Mouse (Mus musculus) activated CD4-positive, CD25-positive, alpha-beta regulatory T cell, adult 4 months (primary cell): ENCODE measurements around the gene Kyat1. TPM values are rescaled to one million over a fixed set of nuclear protein-coding genes. Genes with fewer than 3 reads are reported as not detected.

Source experiments
- ATAC-seq: one replicate; pipeline ENCODE4 v1.8.0; 2017
- polyA plus RNA-seq, 2 experiments: library from polyadenylated mRNA; unstranded; fragments of 100-300 nt; shearing (Covaris generic); gene quantifications; one replicate each; pipeline ENCODE4 v1.2.1; 2017

Gene Kyat1
- polyA plus RNA-seq: 1 to 10 TPM; 7.0 to 7.7 TPM

DNA sequence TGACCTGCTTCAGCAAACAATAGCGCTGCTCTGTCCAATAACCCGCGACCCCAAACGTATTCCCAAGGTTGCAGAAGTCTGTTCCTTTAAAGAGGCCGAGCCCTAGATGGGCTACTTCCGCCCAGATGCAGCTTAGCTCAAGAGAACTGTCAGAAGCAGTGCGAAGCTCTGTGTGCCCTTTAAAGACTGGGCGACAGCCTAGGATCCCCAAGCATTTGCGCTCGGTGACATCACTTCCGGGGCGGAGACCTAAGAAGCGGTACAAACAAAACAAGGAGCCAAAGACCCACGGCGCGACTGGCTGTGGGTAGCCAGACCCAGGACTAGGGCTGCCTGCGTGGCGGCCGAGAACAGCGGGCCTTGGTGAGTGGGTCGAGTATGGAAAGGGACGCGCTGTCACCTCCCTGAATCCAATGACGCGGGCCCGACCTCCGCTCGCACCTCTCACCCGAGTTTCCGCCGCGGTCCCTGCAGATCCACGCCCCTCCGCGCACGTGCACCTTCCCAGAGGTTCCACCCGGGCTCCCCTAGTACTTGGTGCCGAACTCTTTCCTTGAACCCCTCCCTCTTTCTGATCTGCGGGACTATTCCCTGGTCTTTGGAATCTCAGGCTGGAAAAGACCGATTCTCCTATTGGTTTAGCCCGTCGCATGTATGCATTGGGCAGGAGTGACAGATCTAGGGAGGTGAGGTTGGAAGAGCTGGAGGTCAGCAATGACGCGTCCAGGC is at the start of gene Kyat1:
Kyat1 (minus strand) TSS at position 219 of the 729 bp plus-strand sequence.
- peak; percentile 98 for ATAC-seq

DNA sequence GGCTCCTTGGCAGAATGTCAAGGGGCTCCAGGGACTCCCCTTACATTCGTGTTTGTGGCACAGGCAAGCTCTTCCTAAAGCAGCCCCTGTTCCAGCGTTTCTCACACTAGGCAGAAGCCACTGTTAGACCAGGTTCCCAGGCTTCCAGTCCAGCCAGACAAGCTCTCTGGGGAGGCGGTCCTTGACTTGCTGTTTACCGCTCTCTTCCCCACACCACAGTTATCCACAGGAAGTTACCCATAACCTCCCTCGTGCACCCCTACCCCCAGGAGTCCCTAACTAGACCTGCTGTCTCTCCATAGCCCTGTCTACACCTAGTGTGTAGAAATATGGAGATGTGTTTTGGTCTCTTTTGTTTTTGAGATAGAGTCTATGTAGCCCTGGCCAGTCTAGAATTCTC is 48.2 kb upstream of the Kyat1 start:
- ATAC-seq: peak; percentile 32

DNA sequence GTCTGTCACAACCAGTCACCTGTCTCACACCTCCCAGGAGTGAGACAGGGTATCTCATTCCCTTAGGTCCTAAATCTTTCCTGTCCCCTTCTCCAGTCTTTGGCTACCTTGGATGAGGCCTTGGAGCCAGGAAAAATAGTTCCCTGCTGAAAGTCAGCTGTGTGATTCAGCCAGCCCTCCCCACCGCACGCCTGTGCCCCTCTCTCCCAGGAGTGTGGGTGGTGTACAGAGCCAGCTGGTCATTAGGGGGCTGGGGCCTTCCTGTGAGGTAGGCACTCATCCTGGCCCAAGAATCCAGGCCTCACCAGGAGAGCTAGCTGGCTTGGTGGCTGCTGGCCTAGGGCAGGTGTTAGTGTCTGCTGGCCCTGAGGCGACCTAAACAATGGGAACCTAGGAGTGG is 46.9 kb upstream of the Kyat1 start:
- no peak for ATAC-seq

DNA sequence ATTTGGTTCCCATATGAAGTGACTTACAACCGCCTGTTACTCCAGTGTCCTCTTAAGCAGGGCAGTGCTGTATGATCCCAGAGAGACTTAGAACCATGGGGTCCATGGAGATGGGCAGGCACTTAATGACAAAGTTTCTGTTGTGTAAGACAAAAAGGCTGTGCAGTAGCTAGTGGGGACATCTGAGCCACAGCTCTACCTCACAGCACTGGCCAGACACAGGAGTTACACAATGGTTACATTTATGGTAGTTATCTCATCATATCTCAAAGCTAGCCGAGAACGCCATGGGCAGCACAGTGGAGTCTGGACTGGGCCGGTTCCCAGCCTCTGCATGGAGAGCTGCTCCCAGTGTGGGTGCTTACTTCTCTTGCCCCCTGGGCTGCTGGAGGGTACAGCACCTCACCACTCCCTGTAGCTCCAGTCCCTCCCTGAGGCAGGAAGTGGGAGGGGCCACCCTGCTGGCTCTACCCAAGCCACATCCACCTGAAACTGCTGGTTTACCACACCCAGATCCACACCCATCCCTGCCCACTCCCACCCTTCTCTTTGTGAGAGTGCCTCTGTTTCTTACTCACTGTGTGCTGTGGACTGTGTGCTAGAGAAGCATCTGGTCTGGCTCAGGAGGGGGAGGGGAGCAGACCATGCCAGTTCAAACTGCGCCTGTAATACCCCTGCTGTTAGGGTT is 45.9 kb upstream of the Kyat1 start:
- peak; percentile 90 for ATAC-seq

DNA sequence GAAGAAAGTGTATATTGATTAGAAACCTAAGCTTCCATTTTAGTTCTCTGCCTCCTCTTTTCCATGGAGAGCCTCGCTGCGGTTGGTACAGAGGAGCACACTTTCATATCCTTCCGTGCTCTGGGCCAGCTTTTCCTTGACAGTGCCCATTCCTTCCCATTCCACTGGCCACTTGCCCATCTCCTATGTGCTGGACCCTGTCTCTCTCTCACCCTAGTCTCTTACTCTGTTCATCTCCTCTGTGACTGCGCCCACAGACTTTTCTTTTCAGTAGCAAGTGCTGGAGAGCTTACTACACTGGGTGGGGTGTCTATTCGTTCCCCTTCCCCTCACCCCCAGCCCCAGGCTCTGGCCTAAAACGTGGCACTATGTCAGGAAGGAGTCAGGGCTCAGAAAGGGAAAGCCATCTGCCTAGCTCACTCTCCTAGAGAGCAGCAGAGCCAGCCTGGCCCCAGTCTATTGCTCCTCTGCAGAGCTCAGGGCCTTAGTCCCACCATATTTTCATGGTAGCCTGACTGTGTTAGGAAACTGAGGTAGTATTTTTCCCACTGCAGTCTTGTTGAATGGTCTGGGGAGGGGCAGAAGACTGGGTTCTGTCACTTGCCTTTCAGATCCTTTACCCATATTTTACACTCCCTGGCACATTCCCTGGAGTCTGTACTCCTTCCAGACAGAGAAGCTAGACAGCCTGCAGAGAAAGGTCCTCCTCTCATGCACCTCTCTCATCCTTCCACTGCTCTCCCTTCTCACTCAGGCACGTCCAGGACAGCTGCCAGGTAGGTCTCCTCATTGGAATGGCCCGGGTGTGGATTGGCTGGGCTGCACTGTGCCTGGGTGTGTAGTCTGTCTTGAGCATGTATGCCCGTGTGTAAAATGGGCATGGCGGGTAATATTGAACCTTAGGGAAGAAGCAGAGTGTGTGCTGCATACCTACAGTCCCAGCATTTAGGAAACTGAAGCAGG is 44.8 kb upstream of the Kyat1 start:
- ATAC-seq: no peak

DNA sequence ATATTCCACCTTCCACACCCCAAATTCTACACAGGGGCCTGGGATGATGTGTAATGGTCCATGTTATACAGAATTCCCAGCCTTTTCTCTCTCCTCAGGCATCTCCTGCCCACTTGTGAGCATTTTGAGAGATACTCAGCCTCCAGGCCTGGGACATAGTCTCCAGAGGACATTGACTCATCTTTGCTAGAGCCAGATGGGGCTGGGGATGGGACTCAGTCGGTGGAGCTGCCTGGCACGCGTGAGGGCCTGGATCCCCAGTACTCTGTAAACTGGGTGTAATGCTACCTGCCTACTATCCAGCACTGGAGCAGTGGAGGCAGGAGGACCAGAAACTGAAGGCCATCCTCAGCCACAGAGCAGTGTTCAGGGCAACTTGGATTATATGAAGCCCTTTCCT is 43.5 kb upstream of the Kyat1 start:
- ATAC-seq: no peak

DNA sequence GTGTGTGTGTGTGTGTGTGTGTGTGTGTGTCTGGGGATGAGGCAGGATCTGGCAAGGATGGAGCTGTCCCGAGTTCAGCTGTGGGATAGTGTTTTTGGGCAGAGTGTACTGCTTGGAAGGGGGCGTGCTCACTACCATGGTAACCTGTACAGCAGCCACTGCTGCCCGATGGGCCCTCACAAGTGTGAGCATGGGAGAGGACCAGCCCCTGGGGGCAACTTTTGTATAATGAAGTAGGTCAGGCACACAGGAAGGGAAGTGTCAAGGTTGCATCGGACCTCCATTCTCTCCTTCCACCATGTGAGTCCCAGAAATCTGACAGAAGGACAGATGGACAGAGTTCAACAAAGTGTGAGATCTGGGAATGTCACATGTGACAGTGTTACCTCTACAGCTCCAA is 42.0 kb upstream of the Kyat1 start:
- no peak for ATAC-seq

DNA sequence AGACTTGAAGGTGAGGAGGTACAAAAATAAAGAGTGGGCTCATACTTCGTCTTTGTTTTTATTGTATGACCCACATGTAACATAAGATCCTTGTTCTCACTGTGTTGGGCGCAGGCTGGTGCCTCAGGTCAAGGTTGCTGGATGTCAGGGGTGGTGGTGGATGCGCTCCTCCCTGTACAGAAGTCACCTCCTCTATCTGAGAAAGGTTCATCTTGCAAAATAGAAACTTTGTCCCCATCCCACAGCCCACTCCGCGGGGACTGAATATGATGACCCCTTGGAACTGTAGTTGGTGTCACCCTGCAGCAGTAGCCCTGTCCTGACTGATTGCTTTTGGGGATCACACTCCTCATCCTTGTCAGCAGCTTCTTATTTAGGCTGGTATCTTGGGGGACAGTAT is 41.4 kb upstream of the Kyat1 start:
- ATAC-seq: no peak

DNA sequence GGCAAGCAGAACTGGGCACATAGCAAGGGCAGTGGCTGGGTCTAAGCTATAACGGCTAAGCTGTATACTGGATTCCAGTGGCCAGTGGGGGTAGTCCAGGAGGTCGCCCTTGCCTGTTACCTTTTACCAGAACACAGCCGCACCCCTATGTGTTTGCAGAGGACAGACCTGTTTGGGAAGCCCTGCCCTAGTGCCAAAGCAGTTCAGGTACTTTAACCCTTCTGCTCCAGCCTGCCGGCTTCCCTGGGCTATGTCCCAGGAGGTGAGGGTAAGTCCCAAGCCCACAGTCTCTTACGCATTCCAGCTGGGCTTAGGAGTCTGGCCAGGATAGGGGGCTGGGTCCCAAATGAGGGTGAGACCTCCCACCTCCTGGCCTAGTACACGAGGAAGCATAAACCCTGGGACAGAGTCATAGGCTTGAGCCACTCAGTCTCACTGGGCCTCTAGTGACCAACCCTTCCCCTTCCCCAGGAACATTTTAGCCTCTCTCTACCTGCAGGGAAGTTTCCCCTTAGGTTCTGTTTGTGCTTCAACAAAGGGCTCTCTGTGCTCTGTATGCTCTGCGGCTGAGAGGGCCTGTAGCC is 39.0 kb upstream of the Kyat1 start:
- ATAC-seq: no peak

DNA sequence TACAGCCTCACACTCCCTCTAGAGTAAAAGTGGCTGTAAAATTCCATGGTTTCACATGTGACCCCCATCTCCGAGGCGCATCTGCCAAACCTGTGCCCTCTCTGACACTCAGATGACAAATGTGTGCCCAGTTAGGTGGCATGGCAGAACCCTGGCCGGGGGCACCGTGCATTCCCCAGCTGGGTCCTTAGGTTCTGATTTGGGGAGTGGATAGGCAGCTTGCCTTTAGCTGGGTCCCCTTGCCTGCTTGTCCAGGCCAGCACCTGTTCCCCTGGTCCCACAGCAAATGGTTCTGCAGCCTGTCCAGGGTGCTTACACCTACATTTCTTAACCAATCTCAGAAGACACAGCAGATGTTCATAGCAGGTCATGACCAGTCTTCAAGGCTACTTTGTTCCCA is 37.7 kb upstream of the Kyat1 start:
- no peak for ATAC-seq

DNA sequence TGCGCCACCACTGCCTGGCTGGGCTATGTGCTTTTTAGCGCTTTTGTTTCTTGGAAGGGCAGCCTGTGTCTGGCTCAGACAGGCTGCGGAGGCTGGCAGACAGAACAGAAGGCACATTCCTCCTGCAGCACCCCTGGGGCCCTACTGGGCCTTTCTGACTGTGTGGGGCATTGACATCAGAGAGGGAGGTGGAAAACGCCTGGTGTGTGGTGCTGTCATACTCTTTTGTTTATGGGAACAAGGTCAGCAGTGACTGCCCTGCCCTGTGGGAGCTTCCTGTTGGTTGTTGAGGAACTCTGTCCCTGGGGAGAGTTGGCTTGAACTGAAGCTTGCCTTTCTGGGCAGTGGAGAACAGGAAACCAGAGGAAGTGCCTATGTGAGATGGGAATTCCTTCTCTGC is 36.9 kb upstream of the Kyat1 start:
- ATAC-seq: no peak

DNA sequence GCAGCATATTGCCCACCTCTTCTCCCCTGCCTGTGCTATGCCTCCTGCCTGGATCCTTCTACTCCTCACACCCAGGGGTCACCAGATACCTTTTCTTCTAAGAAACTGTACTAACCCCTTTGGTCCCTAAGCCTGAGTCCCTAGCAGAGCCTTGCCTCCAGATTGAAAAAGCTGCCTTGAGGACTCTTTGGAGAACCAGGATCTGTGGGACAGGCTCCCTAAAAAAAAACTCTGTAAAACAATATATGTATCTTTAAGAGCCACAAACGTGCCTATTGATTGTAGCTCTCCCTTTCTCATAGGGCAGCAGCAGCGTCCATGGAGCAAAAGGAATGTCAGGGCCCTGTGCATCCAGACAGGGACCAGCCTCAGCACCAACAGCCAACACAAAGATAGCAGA is 34.6 kb upstream of the Kyat1 start, which contains the start of gene Gm28035:
Gm28035 (plus strand) TSS at position 301 of the 400 bp plus-strand sequence.
- ATAC-seq: no peak

DNA sequence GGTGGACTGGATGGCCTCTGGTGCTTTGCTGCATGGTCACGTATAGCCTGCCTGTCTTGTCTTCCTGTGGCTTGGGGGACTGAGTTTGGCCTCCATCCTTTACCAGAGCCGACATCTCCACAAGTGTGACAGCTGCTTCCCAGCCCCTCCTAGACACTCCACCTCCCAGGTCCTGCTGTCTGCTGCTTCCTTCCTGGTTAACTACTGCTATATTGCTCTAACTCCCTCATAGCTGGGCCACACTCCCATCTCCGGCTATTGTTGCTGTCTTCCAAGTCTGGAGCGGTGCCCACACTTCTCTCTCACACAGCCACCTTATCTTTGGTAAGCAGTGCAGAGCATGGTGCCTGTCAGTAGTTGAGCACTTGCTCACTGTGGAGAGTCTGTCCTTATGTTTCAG is 34.1 kb upstream of the Kyat1 start:
- ATAC-seq: no peak

DNA sequence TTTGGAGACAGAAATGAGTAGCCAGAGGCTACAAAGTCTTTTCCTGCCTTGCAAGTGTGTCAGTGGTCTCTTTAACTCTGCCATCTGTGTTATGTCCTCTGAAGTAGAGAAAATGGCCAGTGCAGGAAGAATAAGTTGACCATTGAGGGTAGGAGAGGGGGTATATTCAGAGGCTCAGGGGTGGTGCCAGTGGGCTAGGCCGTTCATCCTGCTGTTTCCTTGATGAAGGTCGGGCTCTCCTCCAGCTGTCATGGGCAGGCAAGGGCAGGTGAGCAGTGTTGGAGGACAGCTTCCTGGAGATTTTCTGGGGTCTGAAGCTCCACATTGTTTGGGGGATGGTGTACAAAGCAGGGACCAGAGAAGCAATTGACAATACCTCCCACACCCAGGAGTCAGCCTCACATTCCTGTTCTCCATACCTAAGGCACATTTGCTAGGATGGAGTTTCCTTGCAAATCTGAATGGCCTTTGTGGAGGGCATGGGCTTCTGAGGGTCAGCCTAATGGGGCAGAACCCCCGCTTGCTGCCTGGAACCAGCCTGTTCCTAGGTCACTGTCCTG is 33.3 kb upstream of the Kyat1 start:
- no peak for ATAC-seq

DNA sequence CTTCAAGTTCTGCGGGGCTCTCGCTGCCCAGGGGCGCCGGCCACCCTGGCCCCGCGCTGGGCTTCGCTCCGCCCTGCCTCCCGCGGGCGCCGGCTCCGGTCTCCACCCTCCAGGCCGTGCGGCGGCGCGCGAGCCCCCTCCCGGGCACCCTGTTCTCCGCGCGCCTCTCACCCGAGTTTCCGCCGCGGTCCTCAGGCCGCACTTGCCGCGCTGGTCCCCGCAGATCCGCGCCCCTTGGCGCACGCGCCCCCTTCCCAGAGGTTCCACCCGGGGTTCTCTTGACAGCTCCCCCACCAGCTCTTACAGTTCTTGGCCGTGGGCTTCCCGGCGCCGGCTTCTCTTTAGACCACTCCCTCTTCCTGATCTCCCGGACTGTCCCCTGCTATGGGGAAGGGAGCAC is 32.2 kb upstream of the Kyat1 start:
- peak; percentile 16 for ATAC-seq

DNA sequence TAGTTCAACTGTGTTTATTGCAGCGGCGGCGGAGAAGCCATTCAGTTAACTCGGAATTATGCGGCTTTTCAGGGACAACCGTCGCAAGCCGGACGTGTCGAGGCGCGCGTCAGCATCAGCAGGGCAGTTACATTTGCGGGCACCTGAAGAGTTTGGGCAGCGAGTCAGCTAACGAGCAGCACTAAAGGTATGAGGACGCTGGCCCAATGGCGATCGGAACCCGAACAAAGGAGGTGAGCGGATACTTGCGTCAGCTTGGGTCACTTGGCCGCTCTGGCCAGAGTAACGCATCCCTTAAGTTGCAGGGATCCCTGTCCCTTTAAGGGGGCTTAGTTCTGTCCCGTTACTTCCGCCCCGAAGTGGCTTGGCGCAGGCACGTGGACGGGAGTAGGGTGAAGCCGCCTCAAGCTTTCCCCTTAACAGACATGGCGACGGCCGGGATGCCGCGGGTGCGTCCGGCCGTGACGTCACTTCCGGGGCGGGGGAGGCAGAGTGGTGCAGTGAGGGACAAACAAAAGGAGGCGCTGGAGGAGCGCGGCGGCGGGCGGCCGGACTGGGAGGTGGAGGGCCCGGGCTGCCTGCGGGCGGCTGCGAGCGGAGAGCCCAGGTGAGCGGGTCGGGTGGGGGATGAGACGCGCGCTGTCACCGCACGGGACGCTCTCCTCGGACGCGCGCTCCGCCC is 31.7 kb upstream of the Kyat1 start, which contains the start of gene Lrrc8a:
Lrrc8a (plus strand) TSS at position 517 of the 682 bp plus-strand sequence.
- peak; percentile 93 for ATAC-seq

DNA sequence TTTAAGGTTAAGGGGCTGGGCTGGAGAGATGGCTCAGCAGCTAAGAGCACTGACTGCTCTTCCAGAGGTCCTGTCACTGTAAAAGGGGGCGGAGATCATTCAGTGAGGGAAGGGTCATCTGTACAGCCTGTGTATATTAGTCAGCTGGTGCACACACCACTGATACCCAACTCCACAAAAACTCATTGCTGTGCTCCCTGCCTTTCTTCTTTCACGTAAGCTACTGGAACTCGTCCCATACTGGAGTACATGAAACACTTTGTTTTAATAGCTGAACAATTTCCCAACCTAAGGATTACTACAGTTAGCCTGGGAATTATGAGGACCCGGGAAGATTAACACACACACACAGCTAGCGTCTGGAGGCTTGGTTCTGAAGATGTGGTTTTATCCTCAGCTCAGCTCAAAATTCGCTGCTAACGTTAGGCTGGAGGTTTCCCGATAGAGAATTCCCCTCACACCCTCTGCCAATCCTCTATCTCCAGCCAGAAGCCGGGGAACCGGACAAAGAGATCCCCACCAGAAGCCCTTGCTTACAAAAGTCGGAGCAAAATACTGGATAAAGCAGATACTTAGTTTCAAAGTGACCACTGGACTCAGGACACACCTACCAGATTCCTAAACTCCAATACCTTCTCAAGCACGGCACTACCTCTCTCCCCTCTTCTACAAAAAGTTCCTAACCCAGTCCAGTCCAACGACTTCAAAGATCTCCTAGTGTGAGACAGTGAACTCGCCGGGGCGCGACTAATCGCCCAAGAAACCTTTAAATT is 31.0 kb upstream of the Kyat1 start:
- no peak for ATAC-seq

DNA sequence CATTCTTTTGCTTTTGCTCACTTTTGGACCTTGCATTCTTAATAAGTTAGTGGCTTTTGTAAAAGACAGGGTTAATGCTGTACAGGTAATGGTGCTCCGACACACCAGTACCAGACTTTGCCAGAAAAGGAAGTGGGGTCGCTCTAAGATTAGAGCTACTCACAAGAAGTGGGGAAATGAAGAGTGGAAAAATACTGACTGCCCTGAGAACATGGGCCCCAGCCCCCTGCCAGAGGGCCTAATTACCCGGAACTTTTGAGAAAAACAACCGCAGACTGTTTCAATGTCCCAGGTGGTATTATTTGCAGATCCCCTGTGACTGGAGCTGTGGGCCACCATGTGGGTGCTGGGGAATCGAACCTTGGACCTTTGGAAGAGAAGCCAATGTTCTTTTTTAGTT is 29.9 kb upstream of the Kyat1 start:
- no peak for ATAC-seq

DNA sequence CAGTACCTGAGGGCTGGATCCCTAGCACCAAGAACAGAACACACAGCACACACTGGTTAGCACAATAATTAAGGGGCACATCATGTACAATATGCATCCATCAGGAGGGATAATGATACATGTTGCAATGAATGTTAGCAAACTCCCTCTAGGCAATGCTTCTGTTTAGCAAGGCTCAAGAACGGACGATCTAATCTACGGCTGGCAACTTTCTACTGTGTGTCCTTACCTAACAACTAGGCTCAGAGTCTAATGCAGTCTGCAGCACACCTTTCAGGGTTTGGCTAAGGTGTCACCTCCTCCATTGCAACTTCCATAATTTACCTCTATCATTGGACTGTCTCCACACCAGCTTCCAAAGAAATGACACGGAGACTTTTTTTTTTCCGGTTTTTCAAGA is 10.6 kb upstream of the Kyat1 start:
- ATAC-seq: no peak

DNA sequence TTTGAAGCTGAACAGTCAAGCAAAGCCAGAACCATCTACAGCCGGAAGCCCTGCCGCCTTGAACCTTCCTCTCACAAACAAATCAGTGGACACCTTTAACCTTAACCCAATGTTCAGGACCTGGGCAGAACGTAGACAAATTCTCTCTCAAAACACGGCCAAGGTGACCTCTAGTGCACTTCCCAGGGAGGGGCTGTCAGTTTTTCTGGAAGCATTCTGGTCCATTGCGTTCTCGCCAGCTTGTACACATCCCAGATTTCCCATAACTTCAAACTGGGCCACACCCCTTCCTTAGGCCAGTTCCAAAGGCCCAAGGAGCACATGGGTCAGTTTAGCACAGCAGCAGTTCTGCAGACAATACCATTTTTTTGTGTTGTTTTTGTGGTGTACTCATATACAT is 9.8 kb upstream of the Kyat1 start:
- ATAC-seq: no peak

DNA sequence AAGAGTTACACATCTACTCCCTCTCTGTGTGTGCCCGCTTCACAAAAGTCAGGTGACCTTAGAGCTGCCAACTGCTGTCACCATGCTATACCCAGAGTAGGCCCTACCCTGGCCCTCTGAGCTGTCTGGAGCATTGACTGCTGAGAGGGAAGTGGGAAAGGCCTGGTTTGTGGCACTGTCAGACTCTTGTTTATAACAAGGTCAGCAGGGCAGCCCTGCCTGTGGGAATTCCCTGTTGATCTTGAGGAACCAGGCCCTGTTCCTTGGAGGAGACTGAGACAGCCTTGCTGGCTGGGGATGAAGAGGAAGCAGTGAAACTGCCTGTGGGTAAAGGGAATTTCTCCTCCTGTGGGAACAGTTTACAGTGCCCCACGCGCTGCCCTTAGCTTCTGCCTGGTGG is 9.1 kb upstream of the Kyat1 start:
- no peak for ATAC-seq
